Mouse (Mus musculus) forebrain, embryonic 11.5 days (tissue): ENCODE results near the gene Cxcr4. TPM values are rescaled to one million over a fixed set of nuclear protein-coding genes. Genes with fewer than 3 reads are reported as not detected.
"Not testable (repeated sequence)": the region's sequence is repeated elsewhere in the genome, so short reads cannot be mapped to it uniquely, and the experiment has no call there.

Source experiments
- ATAC-seq: fragments of 200-750 bp; cut with Nextera tagmentation; replicated peaks from 2 replicates; pipeline ENCODE4 v1.8.0; 2017; ENCODE audit warnings: moderate TSS enrichment; ENCODE audit not compliant: low FRiP score
- DNase-seq: peaks from one replicate; pipeline ENCODE4 v3.0.0-alpha.2; 2017; ENCODE audit warnings: low spot score
- H3K27ac ChIP-seq: fragments of 300-500 bp; sonication (generic); 2 replicates; pipeline ENCODE4 v1.5.1; 2014; ENCODE audit warnings: low read depth, low read length
- H3K27me3 ChIP-seq: fragments of 300-500 bp; sonication (generic); 2 replicates; pipeline ENCODE4 v1.6.1; 2014; ENCODE audit warnings: mild to moderate bottlenecking, low read length, mixed read lengths; ENCODE audit not compliant: control insufficient read depth, insufficient read depth
- H3K36me3 ChIP-seq: fragments of 300-500 bp; sonication (generic); 2 replicates; pipeline ENCODE4 v1.6.1; 2014; ENCODE audit warnings: mild to moderate bottlenecking, low read length, moderate library complexity, mixed read lengths; ENCODE audit not compliant: control insufficient read depth, insufficient read depth
- H3K4me1 ChIP-seq: fragments of 300-500 bp; sonication (generic); replicated peaks from 2 replicates; pipeline ENCODE4 v1.6.1; 2014; ENCODE audit warnings: low read length, mixed read lengths; ENCODE audit not compliant: control insufficient read depth, insufficient read depth
- H3K4me2 ChIP-seq: fragments of 300-500 bp; sonication (generic); 2 replicates; pipeline ENCODE4 v1.6.1; 2014; ENCODE audit warnings: low read depth, mild to moderate bottlenecking, low read length, moderate library complexity, mixed read lengths; ENCODE audit not compliant: severe bottlenecking
- H3K4me3 ChIP-seq: fragments of 300-500 bp; sonication (generic); 2 replicates; pipeline ENCODE4 v1.5.1; 2014; ENCODE audit warnings: low read depth, low read length
- H3K9ac ChIP-seq: fragments of 300-500 bp; sonication (generic); 2 replicates; pipeline ENCODE4 v1.6.1; 2014; ENCODE audit warnings: low read length
- H3K9me3 ChIP-seq: fragments of 300-500 bp; sonication (generic); 2 replicates; pipeline ENCODE4 v1.6.1; 2016; ENCODE audit warnings: low read length, mixed read lengths; ENCODE audit not compliant: control insufficient read depth
- WGBS: fragments of 180-500 bp; shearing (Covaris S2); extraction: QIAGEN DNeasy Blood & Tissue Kit; methylation state at CpG from one replicate; pipeline ENCODE4 v1.1.7; 2014; 5-methylcytosine and 5-hydroxymethylcytosine counted together
- polyA plus RNA-seq: library from polyadenylated mRNA; unstranded; fragments of >200 nt; fragmentation: Nextera tagmentation; extraction: Ambion mirVana; gene quantifications from 2 replicates; pipeline ENCODE4 v1.2.1, GENCODE M21; 2014

Gene Cxcr4
- polyA plus RNA-seq, 1 experiment from 2014 or later = 10.0 TPM

- Histone ChIP-seq H3K4me1 (peaks cover 13% of the 10 kb centered on the region; the same call in 1 of the 2 replicates), H3K9me3 (no peaks in the 10 kb centered on the region), H3K27ac (peak overlapping the region; percentile 42; the same call in 1 of the 2 replicates), H3K27me3 (no peaks in the 10 kb centered on the region), H3K4me3 (no peak overlapping the region), H3K4me2 (peak overlapping the region; percentile 15; the same call in 1 of the 2 replicates), H3K9ac (no peak overlapping the region), H3K36me3 (peaks cover 7% of the 10 kb centered on the region; the same call in 1 of the 2 replicates)
- peak; percentile 63 for ATAC-seq
- 9% methylated on average over 8 of the region's 8 CpGs for WGBS
- no peak for DNase-seq
Measured at GRCm38 (mm10) chr1:128586162-128586927, 5.7 kb downstream of the Cxcr4 start.

- H3K27ac ChIP-seq = peak overlapping the region; percentile 42; the same call in 1 of the 2 replicates
- H3K4me3 ChIP-seq = no peak overlapping the region
Measured at GRCm38 (mm10) chr1:128585396-128586161, 6.5 kb downstream of the Cxcr4 start.

GRCm38 (mm10) chr1:128584716-128585115, 7.4 kb downstream of the Cxcr4 start:
- peaks cover 13% of the 10 kb centered on the region; the same call in 1 of the 2 replicates for H3K4me1 ChIP-seq
- not testable (repeated sequence) for H3K36me3 ChIP-seq, H3K4me2 ChIP-seq, H3K27ac ChIP-seq, DNase-seq, H3K9me3 ChIP-seq, H3K4me3 ChIP-seq, H3K27me3 ChIP-seq, H3K9ac ChIP-seq, ATAC-seq
- WGBS = 91% methylated on average over 1 of the region's 1 CpGs

More at GRCm38 (mm10) chr1:128585396-128586161, 6.5 kb downstream of the Cxcr4 start:
- Histone ChIP-seq H3K9me3 (no peaks in the 10 kb centered on the region), H3K27me3 (no peaks in the 10 kb centered on the region), H3K4me2 (peak overlapping the region; percentile 15; the same call in 1 of the 2 replicates), H3K4me1 (peaks cover 13% of the 10 kb centered on the region; the same call in 1 of the 2 replicates), H3K9ac (no peak overlapping the region), H3K36me3 (peaks cover 7% of the 10 kb centered on the region; the same call in 1 of the 2 replicates)
- DNase-seq = peak; percentile 59
- peak; percentile 72 for ATAC-seq
- WGBS = 15% methylated on average over 3 of the region's 3 CpGs

- Histone ChIP-seq H3K9ac (no peak overlapping the region), H3K36me3 (no peaks in the 10 kb centered on the region; the same call in 1 of the 2 replicates), H3K4me3 (no peak overlapping the region), H3K27me3 (no peaks in the 10 kb centered on the region), H3K27ac (no peak overlapping the region), H3K9me3 (no peaks in the 10 kb centered on the region), H3K4me1 (peaks cover 10% of the 10 kb centered on the region; the same call in 1 of the 2 replicates), H3K4me2 (no peak overlapping the region)
- WGBS = 62% methylated on average over 6 of the region's 6 CpGs
- ATAC-seq = no peak
- DNase-seq = no peak
Measured at GRCm38 (mm10) chr1:128583279-128583872, 8.7 kb downstream of the Cxcr4 start.

- H3K4me1 ChIP-seq = peaks cover 7% of the 10 kb centered on the region
Measured at GRCm38 (mm10) chr1:128580321-128580720, 11.8 kb downstream of the Cxcr4 start.

GRCm38 (mm10) chr1:128578454-128578853, 13.6 kb downstream of the Cxcr4 start:
- no peak for DNase-seq
- Histone ChIP-seq H3K9me3 (no peaks in the 10 kb centered on the region), H3K4me3 (no peak overlapping the region), H3K4me2 (no peak overlapping the region), H3K27ac (no peak overlapping the region), H3K4me1 (peaks cover 7% of the 10 kb centered on the region), H3K27me3 (no peaks in the 10 kb centered on the region), H3K9ac (no peak overlapping the region; the same call in 1 of the 2 replicates), H3K36me3 (no peaks in the 10 kb centered on the region)
- 29% methylated on average over 2 of the region's 2 CpGs for WGBS
- ATAC-seq = 0 out of 2 replicates have a peak, but pooled peaks have one; percentile 39

More at GRCm38 (mm10) chr1:128580321-128580720, 11.8 kb downstream of the Cxcr4 start:
- Histone ChIP-seq H3K4me3 (no peak overlapping the region), H3K9ac (no peak overlapping the region), H3K27me3 (no peaks in the 10 kb centered on the region), H3K9me3 (no peaks in the 10 kb centered on the region), H3K27ac (no peak overlapping the region), H3K36me3 (no peaks in the 10 kb centered on the region), H3K4me2 (no peak overlapping the region)
- DNase-seq (no peak), ATAC-seq (no peak)
- 89% methylated on average over 3 of the region's 3 CpGs for WGBS

GRCm38 (mm10) chr1:128575096-128575495, 17.0 kb downstream of the Cxcr4 start:
- Histone ChIP-seq H3K36me3 (no peaks in the 10 kb centered on the region), H3K4me1 (peaks cover 7% of the 10 kb centered on the region), H3K27me3 (no peaks in the 10 kb centered on the region), H3K4me2 (no peak overlapping the region), H3K9ac (no peak overlapping the region), H3K4me3 (no peak overlapping the region), H3K9me3 (no peaks in the 10 kb centered on the region), H3K27ac (no peak overlapping the region)
- no peak for ATAC-seq
- WGBS = 76% methylated on average over 4 of the region's 4 CpGs
- no peak for DNase-seq

- Histone ChIP-seq H3K9me3 (no peaks in the 10 kb centered on the region), H3K4me1 (no peaks in the 10 kb centered on the region; the same call in 1 of the 2 replicates), H3K9ac (no peak overlapping the region), H3K27me3 (no peaks in the 10 kb centered on the region), H3K36me3 (no peaks in the 10 kb centered on the region), H3K27ac (no peak overlapping the region), H3K4me3 (no peak overlapping the region), H3K4me2 (no peak overlapping the region)
- WGBS = 92% methylated on average over 3 of the region's 3 CpGs
- ATAC-seq (no peak), DNase-seq (no peak)
Measured at GRCm38 (mm10) chr1:128571033-128571432, 21.1 kb downstream of the Cxcr4 start.
